Mouse (Mus musculus) skeletal muscle tissue, postnatal 0 days (tissue): ENCODE results near the gene Jmjd4. TPM values are rescaled to one million over a fixed set of nuclear protein-coding genes. Genes with fewer than 3 reads are reported as not detected.

ENCODE experiments used
- polyA plus RNA-seq: library from polyadenylated mRNA; unstranded; fragments of >200 nt; fragmentation: Nextera tagmentation; extraction: Ambion mirVana; gene quantifications from 2 replicates; pipeline ENCODE4 v1.2.1, GENCODE M21; 2015

Jmjd4 gene
- polyA plus RNA-seq = 7.4 and 8.3 TPM in 2 replicates

GRCm38 (mm10) chr11:59449741-59450229 lies at the start of gene Jmjd4:
Gene Jmjd4 (plus strand): TSS chr11:59450045.

GRCm38 (mm10) chr11:59451086-59451485 lies 1.2 kb downstream of the Jmjd4 start, which contains the start of gene Snap47:
Gene Snap47 (minus strand): TSS chr11:59451186.

GRCm38 (mm10) chr11:59472326-59472677 lies 22.5 kb downstream of the Jmjd4 start, which contains the start of gene Zfp867:
Gene Zfp867 (minus strand): TSS chr11:59472474.

Other genes with a start within 250 kb of the Jmjd4 start
- gene Mrpl55, start 247.6 kb upstream of the Jmjd4 start, polyA plus RNA-seq = 95.2 and 96.2 TPM in 2 replicates
- gene 2310033P09Rik, start 241.7 kb upstream of the Jmjd4 start, polyA plus RNA-seq = 10.5 and 13.2 TPM in 2 replicates
- gene Arf1, start 221.8 kb upstream of the Jmjd4 start, polyA plus RNA-seq = 305 and 358 TPM in 2 replicates
- gene Wnt3a, start 159.3 kb upstream of the Jmjd4 start, polyA plus RNA-seq = not detected in 2 replicates
- gene Wnt9a, start 143.1 kb upstream of the Jmjd4 start, polyA plus RNA-seq = 10.2 and 13.9 TPM in 2 replicates
- gene Prss38, start 74.4 kb upstream of the Jmjd4 start, polyA plus RNA-seq = not detected in 2 replicates
- 46.2 and 48.9 TPM in 2 replicates for gene Snap47, start 1.1 kb downstream of the Jmjd4 start, polyA plus RNA-seq
- gene Zfp867, start 22.4 kb downstream of the Jmjd4 start, polyA plus RNA-seq = 4.9 and 6.6 TPM in 2 replicates
- gene Zkscan17, start 76.7 kb downstream of the Jmjd4 start, polyA plus RNA-seq = 7.9 and 8.9 TPM in 2 replicates
- 0.08 and 0.61 TPM in 2 replicates for gene Nlrp3, start 91.5 kb downstream of the Jmjd4 start, polyA plus RNA-seq
- 0.13 TPM in 1 of 2 replicates, not detected in the other for gene Olfr222, start 126.2 kb downstream of the Jmjd4 start, polyA plus RNA-seq
- not detected in 2 replicates for gene Olfr223, start 143.2 kb downstream of the Jmjd4 start, polyA plus RNA-seq
- 41.8 and 44.5 TPM in 2 replicates for gene Mprip, start 211.3 kb downstream of the Jmjd4 start, polyA plus RNA-seq